Mouse (Mus musculus): ENCODE data around the gene Zfp423. TPM values are rescaled to one million over a fixed set of nuclear protein-coding genes. Genes with fewer than 3 reads are reported as not detected.

Zfp423 gene
- total RNA-seq, 2 experiments from 2014 or later: 0.18 TPM; not detected in 1

DNA sequence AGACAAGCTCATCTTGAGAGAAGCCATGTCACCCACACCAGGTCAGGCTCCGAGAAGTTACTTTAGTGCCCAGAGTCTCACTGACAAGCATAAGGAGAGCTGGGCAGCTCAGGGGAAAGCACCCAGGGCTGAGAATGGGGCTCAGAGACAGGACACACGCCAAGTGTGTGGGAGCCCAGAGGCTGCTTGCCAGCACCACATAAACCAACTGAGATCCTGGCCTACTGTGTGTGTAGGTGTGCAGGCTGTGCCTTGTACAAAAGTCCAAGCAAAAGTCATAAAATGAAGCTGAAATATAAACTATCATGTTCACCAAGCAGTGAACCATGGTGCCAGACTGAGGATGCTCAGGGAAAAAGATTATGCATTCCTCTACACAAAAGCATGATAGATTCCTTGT lies 50.5 kb downstream of the Zfp423 start:
- no peak for ATAC-seq (ENCODE audit: poor library complexity, severe bottlenecking)

DNA sequence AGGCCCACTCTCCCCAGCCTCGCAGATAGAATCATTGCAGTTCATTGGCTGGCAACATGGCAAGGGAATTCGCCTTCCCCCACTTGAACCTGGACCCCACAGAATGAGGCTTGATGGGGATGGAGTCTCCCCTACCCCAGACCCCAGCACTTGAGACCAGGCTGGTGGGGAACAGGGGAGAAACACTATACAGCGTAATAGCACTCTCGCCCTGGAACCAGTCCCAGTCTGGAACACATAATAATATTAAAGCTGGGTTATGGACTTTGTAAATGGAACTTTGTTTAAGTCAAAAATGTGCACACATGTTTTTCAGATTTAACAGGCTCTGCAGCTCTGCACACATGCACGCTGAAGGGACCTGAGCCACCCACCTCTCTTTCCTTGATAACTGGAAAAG lies 54.0 kb downstream of the Zfp423 start:
- ATAC-seq (ENCODE audit: poor library complexity, severe bottlenecking): no peak

DNA sequence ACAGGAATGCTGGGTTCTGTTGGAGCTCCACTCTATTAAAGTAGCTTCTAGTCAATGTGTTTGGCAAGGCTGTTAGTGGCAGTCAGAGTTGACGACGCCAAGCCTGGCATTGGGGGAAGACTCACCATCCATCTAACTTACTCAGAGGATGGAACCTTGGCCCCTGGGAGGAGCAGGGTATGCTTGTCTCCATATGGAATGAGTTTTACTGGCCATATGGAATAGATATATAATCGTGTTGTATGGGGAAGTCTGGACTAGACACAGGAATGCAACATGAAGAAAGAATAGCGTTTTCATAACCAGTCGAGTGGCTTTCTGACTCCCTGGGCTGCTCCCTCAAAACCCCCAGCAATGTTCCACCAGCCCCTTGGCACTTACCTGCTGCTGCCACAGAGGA lies 55.3 kb downstream of the Zfp423 start:
- no peak for ATAC-seq (ENCODE audit: poor library complexity, severe bottlenecking)

DNA sequence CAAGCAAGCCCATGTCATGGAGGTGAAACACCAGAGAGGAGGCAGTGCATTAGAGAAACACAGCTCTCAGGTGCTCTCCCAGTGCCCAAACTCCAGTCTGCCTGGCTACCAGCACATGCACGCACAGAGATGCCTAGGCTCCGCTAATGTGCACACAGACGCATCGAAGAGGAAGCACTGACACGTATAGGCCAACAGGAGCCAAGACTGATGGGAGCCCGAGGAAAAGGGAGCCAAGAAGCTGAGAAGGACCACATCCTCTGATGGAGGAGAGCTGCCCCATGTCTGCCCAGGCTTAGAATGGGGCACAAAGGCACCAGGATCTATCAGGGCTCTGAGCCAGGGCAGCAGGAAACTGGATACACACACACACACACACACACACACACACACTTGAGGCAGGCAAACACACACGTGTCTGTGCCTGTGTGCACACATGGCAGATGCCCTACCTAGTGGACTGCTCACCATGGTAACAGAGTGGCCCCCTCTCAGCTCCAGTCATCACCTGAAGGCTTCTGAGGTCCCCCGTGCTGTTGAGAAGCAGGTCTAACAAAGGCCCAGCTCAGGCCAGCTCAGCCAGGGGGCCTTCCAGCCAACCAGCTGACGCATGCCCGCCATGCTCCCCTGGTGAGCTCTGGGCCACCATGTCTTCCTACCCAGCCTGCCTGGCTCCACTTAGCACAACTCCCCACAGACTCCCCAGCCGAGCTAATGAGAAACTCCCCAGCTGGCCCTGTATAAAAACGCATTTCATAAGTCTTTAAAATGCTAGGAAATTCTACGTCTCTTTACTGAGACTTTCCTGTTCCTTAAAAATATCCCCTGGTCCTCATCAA lies 64.0 kb downstream of the Zfp423 start:
- no peak for ATAC-seq (ENCODE audit: poor library complexity, severe bottlenecking)

DNA sequence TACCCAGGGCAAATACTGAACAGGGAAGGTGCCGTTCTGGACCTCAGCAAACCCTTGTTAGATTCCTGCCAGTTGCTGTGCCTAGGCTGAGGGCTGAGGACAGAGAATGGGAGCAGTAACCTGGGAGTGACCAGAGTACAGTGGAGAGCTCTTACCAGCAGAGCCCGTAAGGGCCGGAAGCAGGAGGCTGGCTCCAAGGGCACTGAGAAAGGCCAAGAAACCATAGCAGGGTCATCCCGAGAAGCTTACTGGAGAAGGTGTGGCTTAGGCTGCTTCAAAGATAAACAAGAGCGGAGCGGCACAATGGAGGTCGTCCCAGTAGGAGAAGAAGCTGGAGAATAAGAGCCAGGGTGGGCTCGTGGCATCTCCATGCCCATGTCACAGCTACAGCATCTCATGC lies 65.1 kb downstream of the Zfp423 start:
- no peak for ATAC-seq (ENCODE audit: poor library complexity, severe bottlenecking)

DNA sequence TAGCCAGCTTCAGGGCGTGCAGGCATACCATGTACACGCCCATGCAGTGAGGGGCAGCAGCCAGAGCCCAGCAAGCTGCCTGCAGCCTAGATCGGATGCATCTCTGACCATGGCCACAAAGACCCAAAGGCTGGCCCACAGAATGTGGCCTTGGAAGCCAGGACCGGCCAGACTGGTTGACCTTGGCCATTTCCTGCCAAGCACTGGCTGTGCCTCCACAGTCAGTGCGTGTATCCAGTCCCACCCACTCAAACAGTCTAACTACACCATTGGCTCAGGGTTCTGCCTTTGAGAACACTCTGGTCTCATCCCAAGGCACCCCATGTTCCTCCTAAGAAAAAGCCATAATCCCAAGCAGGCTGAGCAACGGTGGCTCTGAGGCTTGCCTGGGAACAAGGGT lies 65.8 kb downstream of the Zfp423 start:
- ATAC-seq (ENCODE audit: poor library complexity, severe bottlenecking): no peak

- ATAC-seq (ENCODE audit: poor library complexity, severe bottlenecking): no peak
Observed at GRCm38 (mm10) chr8:87892891-87893290, 66.5 kb downstream of the Zfp423 start.

DNA sequence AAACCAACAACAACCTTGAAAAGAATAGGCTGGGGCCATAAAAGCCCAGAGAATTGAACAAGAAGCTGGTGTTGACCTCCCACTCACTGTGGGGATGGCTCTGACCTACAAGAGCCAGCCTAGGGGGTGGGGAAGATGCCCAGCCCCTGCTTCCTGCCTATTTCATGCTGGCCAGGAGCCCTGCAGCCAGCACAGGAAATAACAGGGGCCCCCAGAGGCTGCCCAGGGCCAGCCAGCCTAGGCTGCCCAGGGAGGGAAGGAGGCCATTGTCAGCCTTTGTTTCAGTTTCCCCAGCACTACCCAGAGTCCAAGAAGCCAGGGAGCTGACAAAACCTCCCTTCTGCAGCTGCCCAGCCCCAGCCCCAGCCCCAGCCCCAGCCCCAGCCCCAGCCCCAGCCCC lies 67.5 kb downstream of the Zfp423 start:
- ATAC-seq (ENCODE audit: poor library complexity, severe bottlenecking): no peak

GRCm38 (mm10) chr8:87887956-87888355 lies 71.4 kb downstream of the Zfp423 start:
- no peak for ATAC-seq (ENCODE audit: poor library complexity, severe bottlenecking)

GRCm38 (mm10) chr8:87881088-87881487 lies 78.3 kb downstream of the Zfp423 start:
- ATAC-seq (ENCODE audit: poor library complexity, severe bottlenecking): no peak

DNA sequence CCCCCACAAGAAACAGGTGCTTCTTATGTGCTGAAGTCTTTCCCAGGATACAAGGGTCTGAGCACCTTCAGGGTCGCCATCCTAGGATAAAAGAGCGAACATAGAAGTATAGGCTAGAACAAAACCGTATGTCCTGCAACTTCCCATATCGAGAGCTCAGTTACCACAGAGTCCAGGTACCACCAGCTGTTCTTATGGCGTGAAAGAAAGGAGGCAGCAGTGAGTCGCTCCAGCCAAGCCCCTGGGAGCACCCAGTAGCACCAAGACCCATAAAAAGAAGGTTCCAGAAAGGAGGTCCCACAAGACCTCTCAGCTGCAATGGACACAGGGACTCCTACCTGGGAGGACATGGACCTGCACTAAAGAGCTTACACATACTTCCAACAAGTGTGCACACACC lies 83.5 kb downstream of the Zfp423 start:
- ATAC-seq (ENCODE audit: poor library complexity, severe bottlenecking): no peak

GRCm38 (mm10) chr8:87875452-87875851 lies 83.9 kb downstream of the Zfp423 start:
- ATAC-seq (ENCODE audit: poor library complexity, severe bottlenecking): no peak

GRCm38 (mm10) chr8:87872987-87873550 lies 86.3 kb downstream of the Zfp423 start:
- ATAC-seq (ENCODE audit: poor library complexity, severe bottlenecking): no peak

- ATAC-seq (ENCODE audit: poor library complexity, severe bottlenecking): no peak
Observed at GRCm38 (mm10) chr8:87872356-87872930, 87.0 kb downstream of the Zfp423 start.

DNA sequence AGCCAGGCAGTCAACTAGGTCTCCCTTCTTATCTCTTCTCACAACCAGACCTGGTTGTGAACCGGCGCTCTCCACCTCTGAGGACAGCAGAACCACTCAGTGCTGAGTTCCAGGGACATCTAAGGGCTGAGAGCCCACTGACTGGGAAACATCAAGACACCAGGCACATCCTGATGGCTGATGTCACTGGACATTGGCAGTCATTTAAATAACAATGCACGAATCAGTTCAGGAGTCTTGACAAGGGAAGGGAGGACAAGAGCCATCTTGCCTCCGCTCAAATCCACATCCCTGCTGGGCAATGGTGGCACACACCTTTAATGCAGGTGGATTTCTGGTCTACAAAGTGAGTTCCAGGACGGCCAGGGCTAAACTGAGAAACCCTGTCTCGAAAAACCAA lies 92.8 kb downstream of the Zfp423 start:
- no peak for ATAC-seq (ENCODE audit: poor library complexity, severe bottlenecking)

DNA sequence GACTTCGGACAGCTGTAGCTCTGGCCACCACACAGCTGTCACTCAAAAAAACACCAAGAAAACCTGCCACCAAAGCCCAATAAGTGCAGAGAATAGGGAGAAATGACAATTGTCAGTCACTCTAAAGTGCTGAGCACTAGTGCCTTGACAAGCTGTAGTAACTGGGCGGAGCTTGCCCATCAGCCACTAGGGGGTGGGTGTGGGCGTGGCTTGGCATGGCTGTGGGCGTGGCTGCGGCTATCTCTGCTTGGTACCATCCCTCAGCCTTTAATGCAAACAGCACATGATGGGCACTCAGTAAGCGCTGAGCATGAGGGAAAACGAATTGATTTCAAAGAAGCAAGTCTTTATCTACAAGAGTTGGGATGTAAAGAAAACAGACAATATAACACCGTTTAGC lies 95.2 kb downstream of the Zfp423 start:
- ATAC-seq (ENCODE audit: poor library complexity, severe bottlenecking): no peak

- no peak for ATAC-seq (ENCODE audit: poor library complexity, severe bottlenecking)
Observed at GRCm38 (mm10) chr8:87863128-87863527, 96.3 kb downstream of the Zfp423 start.

DNA sequence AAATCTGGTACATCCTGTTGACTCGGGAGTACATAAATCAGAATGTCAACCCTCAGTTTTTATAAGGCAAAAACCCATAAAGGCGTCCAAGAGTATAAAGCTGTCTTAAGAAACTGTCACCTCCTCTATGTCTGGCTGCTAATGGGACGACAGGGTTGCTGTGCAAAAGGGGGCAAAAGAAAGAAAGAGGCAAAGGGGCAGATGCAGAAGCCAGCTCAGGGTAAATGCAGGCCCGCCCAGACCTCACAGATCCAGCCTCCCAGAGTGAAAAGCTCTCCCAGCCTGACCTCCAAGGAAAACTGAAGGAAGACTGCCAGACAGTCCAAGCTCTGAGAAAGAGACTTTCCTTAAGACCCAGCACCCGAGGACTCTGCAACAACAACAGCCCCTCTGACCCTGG lies 97.7 kb downstream of the Zfp423 start:
- no peak for ATAC-seq (ENCODE audit: poor library complexity, severe bottlenecking)

- ATAC-seq (ENCODE audit: poor library complexity, severe bottlenecking): no peak
Observed at GRCm38 (mm10) chr8:87860905-87861304, 98.5 kb downstream of the Zfp423 start.

DNA sequence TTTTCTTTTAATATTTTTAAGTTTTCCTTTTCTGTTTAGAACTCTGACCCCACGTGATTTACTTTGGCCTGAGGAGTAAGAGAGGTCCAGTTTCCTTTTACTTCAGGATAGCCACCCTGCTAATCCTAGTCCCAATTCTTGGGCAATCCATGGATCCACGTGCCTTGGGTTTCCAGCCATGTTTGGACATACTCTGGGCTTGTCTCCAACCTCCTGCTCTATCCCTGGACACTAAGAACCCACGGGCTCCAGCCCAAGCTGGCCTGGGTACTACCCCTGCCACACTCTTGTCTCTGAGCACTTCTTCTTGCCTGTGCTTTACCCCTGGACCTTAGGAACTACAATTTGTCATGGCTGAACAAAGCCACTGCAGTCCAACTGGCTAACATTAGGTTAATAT lies 107.5 kb downstream of the Zfp423 start:
- ATAC-seq (ENCODE audit: poor library complexity, severe bottlenecking): no peak

DNA sequence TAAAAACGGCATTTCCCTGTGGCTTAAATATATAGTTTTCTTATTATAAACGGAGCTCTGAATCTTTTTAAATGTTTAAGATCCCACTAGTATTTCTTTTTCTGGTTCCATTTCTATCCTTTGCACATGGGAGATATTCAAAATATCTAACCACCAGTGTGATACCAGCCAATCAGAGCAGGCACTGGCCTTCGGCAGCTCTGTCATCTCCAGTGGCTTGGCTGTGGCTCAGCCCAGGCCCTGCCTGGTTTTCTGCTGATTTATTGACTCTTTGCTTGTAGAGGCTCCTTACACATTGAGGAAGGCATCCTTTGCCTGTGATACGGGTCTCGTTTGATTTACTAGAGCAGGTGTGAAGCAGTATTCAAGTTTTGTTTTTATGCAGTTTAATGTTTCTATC lies 108.0 kb downstream of the Zfp423 start:
- ATAC-seq (ENCODE audit: poor library complexity, severe bottlenecking): no peak

- ATAC-seq (ENCODE audit: poor library complexity, severe bottlenecking): no peak
Observed at GRCm38 (mm10) chr8:87848836-87849235, 110.6 kb downstream of the Zfp423 start.

All from megakaryocyte, adult 5-6 weeks (primary cell).